Mouse (Mus musculus) stomach, postnatal 0 days (tissue): ENCODE results near the gene Ppp1r16b. TPM values are rescaled to one million over a fixed set of nuclear protein-coding genes. Genes with fewer than 3 reads are reported as not detected.

ENCODE experiments used
- ATAC-seq: fragments of 200-750 bp; cut with Nextera tagmentation; 2 replicates; pipeline ENCODE4 v1.8.0; 2017; ENCODE audit not compliant: low FRiP score, low TSS enrichment
- DNase-seq: peaks from one replicate; pipeline ENCODE4 v3.0.0-alpha.2; 2016; ENCODE audit warnings: low spot score
- H3K27ac ChIP-seq: fragments of 300-500 bp; sonication (generic); replicated peaks from 2 replicates; pipeline ENCODE4 v1.5.1; 2014; ENCODE audit warnings: mild to moderate bottlenecking, control low read depth
- H3K27me3 ChIP-seq: fragments of 300-500 bp; sonication (generic); 2 replicates; pipeline ENCODE4 v1.6.1; 2014; ENCODE audit warnings: low read length; ENCODE audit not compliant: control insufficient read depth, insufficient read depth
- H3K36me3 ChIP-seq: fragments of 300-500 bp; sonication (generic); 2 replicates; pipeline ENCODE4 v1.6.1; 2014; ENCODE audit warnings: low read length, mixed read lengths; ENCODE audit not compliant: control insufficient read depth, insufficient read depth
- H3K4me1 ChIP-seq: fragments of 300-500 bp; sonication (generic); replicated peaks from 2 replicates; pipeline ENCODE4 v1.6.1; 2014; ENCODE audit warnings: antibody characterized with exemption; ENCODE audit not compliant: control insufficient read depth, insufficient read depth
- H3K4me2 ChIP-seq: fragments of 300-500 bp; sonication (generic); replicated peaks from 2 replicates; pipeline ENCODE4 v1.6.1; 2014; ENCODE audit warnings: low read depth, mild to moderate bottlenecking, control low read depth, moderate library complexity
- H3K4me3 ChIP-seq: fragments of 300-500 bp; sonication (generic); 2 replicates; pipeline ENCODE4 v1.5.1; 2014; ENCODE audit warnings: low read depth, low read length, control low read depth
- H3K9ac ChIP-seq: fragments of 300-500 bp; sonication (generic); 2 replicates; pipeline ENCODE4 v1.6.1; 2014; ENCODE audit warnings: mild to moderate bottlenecking, low read length, control low read depth, mixed read lengths
- H3K9me3 ChIP-seq: fragments of 300-500 bp; sonication (generic); 2 replicates; pipeline ENCODE4 v1.6.1; 2016; ENCODE audit warnings: low read length; ENCODE audit not compliant: control insufficient read depth
- CTCF ChIP-seq: IDR thresholded peaks from 2 replicates; pipeline ENCODE4 v1.5.1; 2016; ENCODE audit warnings: antibody characterized with exemption, low read depth, mild to moderate bottlenecking, moderate library complexity
- EP300 ChIP-seq: optimal IDR thresholded peaks from 2 replicates; pipeline ENCODE3; 2016; ENCODE audit warnings: antibody characterized with exemption
- WGBS: fragments of 180-500 bp; shearing (Covaris S2); extraction: QIAGEN DNeasy Blood & Tissue Kit; methylation state at CpG from one replicate; pipeline ENCODE4 v1.1.7; 2014; 5-methylcytosine and 5-hydroxymethylcytosine counted together
- polyA plus RNA-seq: library from polyadenylated mRNA; unstranded; fragments of >200 nt; fragmentation: Nextera tagmentation; extraction: Ambion mirVana; gene quantifications from 2 replicates; pipeline ENCODE4 v1.2.1, GENCODE M21; 2015

Ppp1r16b gene
- 2.0 and 2.1 TPM in 2 replicates for polyA plus RNA-seq

DNA sequence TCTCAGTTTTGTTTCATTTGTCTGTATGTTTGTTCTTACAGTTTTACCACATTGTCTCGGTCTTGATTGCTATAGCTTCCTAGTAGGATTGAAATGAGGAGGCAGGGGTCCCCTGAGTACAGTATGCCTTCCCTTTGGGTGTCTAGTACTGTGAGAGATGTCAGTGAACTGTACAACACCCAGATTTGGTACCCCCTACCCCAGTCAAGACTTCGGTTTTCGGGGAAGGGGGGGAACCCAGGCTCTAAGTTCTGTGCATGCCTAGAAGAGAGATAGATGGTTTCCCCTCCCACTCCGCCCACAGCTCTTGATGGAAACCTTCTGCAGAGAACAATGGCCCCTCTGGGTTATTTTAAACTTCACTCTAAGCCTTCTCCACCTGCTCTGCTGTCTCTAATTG lies at the start of gene Ppp1r16b:
Gene Ppp1r16b, plus strand, starts transcription at position 301 of the 400 bp plus-strand sequence.
- 52% methylated on average over 4 of the region's 4 CpGs for whole genome bisulfite sequencing
- Histone ChIP-seq H3K36me3 (no peaks in the 10 kb centered on the region), H3K4me2 (no peak within 1 kb of the TSS), H3K4me1 (peaks cover 3% of the 10 kb centered on the region; the same call in 1 of the 2 replicates), H3K27me3 (peaks cover 14% of the 10 kb centered on the region; the same call in 1 of the 2 replicates), H3K27ac (no peak within 1 kb of the TSS), H3K9me3 (no peaks in the 10 kb centered on the region), H3K9ac (no peak within 1 kb of the TSS), H3K4me3 (no peak within 1 kb of the TSS)
- ATAC-seq, result no peak
- no peak for TF ChIP-seq CTCF
- no peak for TF ChIP-seq EP300
- no peak for DNase-seq

DNA sequence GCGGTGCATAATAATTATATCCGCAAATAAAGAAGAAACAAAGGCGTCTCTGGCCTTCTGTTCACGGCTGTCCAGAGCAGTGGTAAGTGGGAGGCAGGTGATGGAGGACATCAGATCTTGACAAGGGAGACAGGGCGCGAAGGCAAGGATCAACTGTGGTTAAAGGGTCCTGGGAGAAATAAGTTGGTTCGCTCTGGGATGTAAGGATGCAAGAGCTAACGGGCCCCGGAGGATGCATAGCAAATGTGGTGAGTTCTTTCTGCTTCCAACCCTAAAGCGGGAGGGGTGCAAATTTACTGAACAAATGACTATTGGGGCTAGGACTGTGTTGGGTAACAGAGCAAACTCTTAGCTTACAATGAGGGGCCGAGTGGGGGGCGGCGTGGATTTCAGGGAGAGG lies 49.5 kb upstream of the Ppp1r16b start:
- Histone ChIP-seq H3K27me3 (peaks cover 46% of the 10 kb centered on the region), H3K4me2 (no peak overlapping the region), H3K9ac (no peak overlapping the region), H3K4me1 (no peaks in the 10 kb centered on the region), H3K27ac (no peak overlapping the region), H3K9me3 (no peaks in the 10 kb centered on the region), H3K36me3 (no peaks in the 10 kb centered on the region), H3K4me3 (no peak overlapping the region)
- 5% methylated on average over 13 of the region's 13 CpGs for WGBS
- ATAC-seq (no peak), DNase-seq (no peak)
- no peak for TF ChIP-seq CTCF
- TF ChIP-seq EP300, result no peak

DNA sequence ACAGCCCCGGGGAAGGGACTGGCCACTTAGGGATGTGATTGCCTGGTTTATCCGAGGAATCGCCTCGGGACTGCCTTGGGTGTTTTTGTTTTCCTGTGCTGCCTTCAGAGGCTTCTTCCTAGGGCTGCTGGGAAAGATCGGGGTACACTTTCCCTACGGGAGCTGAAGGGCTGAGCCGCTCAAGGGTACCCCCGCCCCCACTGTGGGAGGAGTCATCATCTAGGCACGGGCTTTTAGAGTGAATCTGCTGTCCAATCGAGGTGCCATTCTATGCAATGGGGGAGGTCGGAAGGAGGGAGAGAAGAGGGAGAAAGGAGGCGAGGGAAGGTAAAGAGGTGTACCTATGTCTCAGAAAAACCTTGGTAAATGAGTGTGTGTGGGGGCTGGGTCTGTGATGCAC lies 48.9 kb upstream of the Ppp1r16b start:
- no peak for DNase-seq
- TF ChIP-seq EP300 (no peak), CTCF (no peak)
- ATAC-seq, result no peak
- H3K27ac ChIP-seq, result no peak overlapping the region
- H3K4me1 ChIP-seq, result no peaks in the 10 kb centered on the region
- no peak overlapping the region for H3K4me3 ChIP-seq
- no peaks in the 10 kb centered on the region for H3K36me3 ChIP-seq
- H3K4me2 ChIP-seq, result no peak overlapping the region
- H3K27me3 ChIP-seq, result peaks cover 40% of the 10 kb centered on the region
- H3K9ac ChIP-seq, result no peak overlapping the region
- under 1% methylated on average over 12 of the region's 12 CpGs for WGBS
- no peaks in the 10 kb centered on the region for H3K9me3 ChIP-seq

DNA sequence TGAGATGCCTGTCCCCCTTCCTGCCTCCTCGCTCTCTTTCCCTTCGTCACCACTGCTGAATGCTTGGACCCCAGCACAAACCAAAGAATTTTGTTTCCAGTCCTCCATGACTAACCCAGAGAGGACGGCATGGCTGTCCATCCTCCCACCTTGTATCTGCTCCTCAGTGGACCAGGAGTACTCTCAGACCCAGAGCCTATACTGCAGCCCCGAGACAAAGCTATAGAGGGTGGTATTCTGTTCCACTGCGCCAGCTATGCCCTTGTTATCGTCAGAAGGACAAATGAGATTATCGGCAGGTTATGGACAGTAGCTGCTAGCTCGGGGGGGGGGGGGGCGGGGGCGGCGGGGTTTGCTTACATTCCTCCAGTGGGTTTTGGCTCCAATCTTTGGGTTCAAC lies 48.4 kb upstream of the Ppp1r16b start:
- Histone ChIP-seq H3K36me3 (no peaks in the 10 kb centered on the region), H3K27ac (no peak overlapping the region), H3K9me3 (no peaks in the 10 kb centered on the region), H3K4me3 (no peak overlapping the region), H3K27me3 (peaks cover 36% of the 10 kb centered on the region), H3K4me1 (no peaks in the 10 kb centered on the region), H3K4me2 (no peak overlapping the region), H3K9ac (no peak overlapping the region)
- WGBS, result 6% methylated on average over 11 of the region's 11 CpGs
- TF ChIP-seq CTCF, result no peak
- TF ChIP-seq EP300, result no peak
- DNase-seq (no peak), ATAC-seq (no peak)

DNA sequence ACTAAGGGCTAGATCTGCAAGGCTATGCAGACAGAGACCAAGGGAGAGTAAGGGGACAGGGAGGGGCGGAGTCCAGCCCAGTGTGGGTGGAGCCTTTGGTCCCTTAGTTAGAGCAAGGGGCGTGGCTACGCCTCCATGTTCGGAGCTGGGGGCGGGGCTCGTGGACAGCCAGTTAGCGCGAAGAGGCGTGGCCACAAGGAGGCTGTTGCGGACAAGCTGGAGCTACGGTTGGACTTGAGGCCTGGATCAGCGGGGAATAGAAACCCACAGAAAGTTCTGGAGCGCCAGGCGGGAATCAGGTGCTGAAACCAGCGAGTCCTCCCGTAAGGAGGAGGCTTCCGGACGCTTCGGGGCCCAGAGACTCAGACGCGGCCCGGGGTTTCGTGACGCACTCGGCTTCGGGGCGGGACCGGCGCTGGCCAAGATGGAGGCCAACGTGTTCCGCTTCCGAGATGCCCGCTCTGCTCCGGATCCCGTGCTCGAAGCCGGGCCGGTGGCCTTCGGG lies 40.4 kb upstream of the Ppp1r16b start, which contains the start of gene Actr5:
Gene Actr5, plus strand, starts transcription at position 171 of the 505 bp plus-strand sequence.
- ATAC-seq, result peak; percentile 95
- Histone ChIP-seq H3K27ac (peak within 1 kb of the TSS; percentile 88), H3K4me3 (peak within 1 kb of the TSS; percentile 94), H3K9me3 (no peaks in the 10 kb centered on the region), H3K9ac (peak within 1 kb of the TSS; percentile 87), H3K27me3 (no peaks in the 10 kb centered on the region), H3K4me1 (no peaks in the 10 kb centered on the region), H3K4me2 (peak within 1 kb of the TSS; percentile 80), H3K36me3 (peaks cover 9% of the 10 kb centered on the region)
- WGBS, result under 1% methylated on average over 39 of the region's 39 CpGs
- DNase-seq, result peak; percentile 97
- TF ChIP-seq EP300 (no peak), CTCF (peak; percentile 29)

DNA sequence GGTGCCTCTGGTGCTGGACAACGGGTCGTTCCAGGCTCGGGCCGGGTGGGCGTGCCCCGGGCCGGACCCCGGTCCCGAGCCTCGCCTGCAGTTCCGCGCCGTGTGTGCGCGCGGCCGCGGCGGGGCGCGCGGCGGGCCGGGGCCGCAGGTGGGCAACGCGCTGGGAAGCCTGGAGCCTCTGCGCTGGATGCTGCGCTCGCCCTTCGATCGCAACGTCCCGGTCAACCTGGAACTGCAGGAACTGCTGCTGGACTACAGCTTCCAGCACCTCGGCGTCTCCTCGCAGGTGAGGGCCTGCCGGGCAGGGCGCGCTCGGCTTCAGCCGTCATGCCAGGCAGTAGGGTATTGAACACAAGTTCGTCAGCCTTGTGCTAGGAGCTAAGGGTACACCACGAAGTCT lies 40.0 kb upstream of the Ppp1r16b start:
- Histone ChIP-seq H3K9me3 (no peaks in the 10 kb centered on the region), H3K4me1 (no peaks in the 10 kb centered on the region), H3K4me2 (peak overlapping the region; percentile 80), H3K9ac (peak overlapping the region; percentile 87), H3K36me3 (peaks cover 9% of the 10 kb centered on the region), H3K27ac (peak overlapping the region; percentile 88), H3K27me3 (no peaks in the 10 kb centered on the region), H3K4me3 (peak overlapping the region; percentile 94)
- peak; percentile 51 for DNase-seq
- peak; percentile 56 for ATAC-seq
- under 1% methylated on average over 41 of the region's 44 CpGs for WGBS
- TF ChIP-seq EP300 (no peak), CTCF (no peak)
